Mouse (Mus musculus) lung, adult 2 months (tissue): Measurements from ENCODE around the gene Dlat. TPM values are rescaled to one million over a fixed set of nuclear protein-coding genes. Genes with fewer than 3 reads are reported as not detected.
"Not testable (repeated sequence)": the region's sequence is repeated elsewhere in the genome, so short reads cannot be mapped to it uniquely, and the experiment has no call there.

Experiments used
- DNase-seq: peaks from one replicate; pipeline ENCODE4 v3.0.0; 2022
- H3K4me1 ChIP-seq: fragments of 200-500 bp; 2 replicates; pipeline ENCODE4 v1.6.1; 2011; ENCODE audit warnings: low read length; ENCODE audit not compliant: control insufficient read depth, insufficient read depth
- H3K4me3 ChIP-seq: fragments of 200-500 bp; replicated peaks from 2 replicates; pipeline ENCODE3; 2011; ENCODE audit warnings: low read depth, mild to moderate bottlenecking, control low read depth, low read length; ENCODE audit errors: extremely low read depth
- CTCF ChIP-seq: fragments of 200-500 bp; IDR thresholded peaks from 2 replicates; pipeline ENCODE4 v1.5.1; 2011; ENCODE audit warnings: mild to moderate bottlenecking, low read length, control low read depth; ENCODE audit not compliant: insufficient read depth
- POLR2A ChIP-seq: fragments of 200-500 bp; IDR thresholded peaks from 2 replicates; pipeline ENCODE4 v1.6.1; 2011; ENCODE audit warnings: low read depth, mild to moderate bottlenecking, control low read depth, low read length, borderline replicate concordance; ENCODE audit errors: extremely low read depth
- WGBS: fragments of 180-500 bp; shearing (Covaris S2); methylation state at CpG from one replicate; pipeline ENCODE4 v1.1.7; 2018; 5-methylcytosine and 5-hydroxymethylcytosine counted together
- polyA plus RNA-seq: library from polyadenylated mRNA; depleted of rRNA; stranded (reverse); fragments of >200 nt; gene quantifications from 2 replicates; pipeline ENCODE4 v1.2.3, GENCODE M21; 2012

Dlat gene
- polyA plus RNA-seq, 1 experiment: 20.5 TPM

GRCm38 (mm10) chr9:50666442-50666841 is 6.9 kb upstream of the Dlat start:
- WGBS: 78% methylated on average over 6 of the region's 6 CpGs
- no peaks in the 10 kb centered on the region; the same call in 1 of the 2 replicates for H3K4me1 ChIP-seq
- no peak overlapping the region for H3K4me3 ChIP-seq
- no peak for DNase-seq
- no peak for TF ChIP-seq POLR2A
- TF ChIP-seq CTCF: no peak

GRCm38 (mm10) chr9:50664826-50665225 is 5.2 kb upstream of the Dlat start:
- WGBS: 84% methylated on average over 5 of the region's 5 CpGs

DNA sequence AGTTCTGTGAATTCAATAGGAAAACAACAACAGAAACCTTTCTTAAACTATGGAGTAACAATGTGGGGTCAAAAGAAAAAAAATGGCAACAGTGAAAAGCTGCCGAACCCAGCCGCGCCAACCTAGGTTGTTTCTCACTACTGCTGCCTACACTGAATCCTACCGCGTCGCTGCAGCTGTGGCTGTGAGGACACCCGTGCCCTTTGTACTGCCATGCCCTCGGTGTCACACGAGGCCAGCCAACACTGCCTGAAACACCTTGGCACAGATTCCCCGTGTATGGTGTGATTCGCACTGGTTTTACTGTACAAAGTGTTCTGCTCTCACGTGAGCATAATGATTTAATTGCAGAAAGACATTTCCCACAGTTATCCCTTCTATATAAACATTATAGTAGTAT is 851 bp upstream of the Dlat start:
- peaks cover 4% of the 10 kb centered on the region; the same call in 1 of the 2 replicates for H3K4me1 ChIP-seq
- WGBS: 12% methylated on average over 12 of the region's 12 CpGs
- no peak for DNase-seq
- peak overlapping the region; percentile 40 for H3K4me3 ChIP-seq
- TF ChIP-seq CTCF (no peak), POLR2A (no peak)

More at GRCm38 (mm10) chr9:50664826-50665225, 5.2 kb upstream of the Dlat start:
- Histone ChIP-seq H3K4me3 (no peak overlapping the region), H3K4me1 (0 out of 2 replicates have a peak, but pooled peaks cover 4% of the 10 kb centered on the region)
- no peak for DNase-seq
- TF ChIP-seq CTCF: no peak
- TF ChIP-seq POLR2A: no peak

GRCm38 (mm10) chr9:50658941-50659388 is 615 bp downstream of the Dlat start:
- TF ChIP-seq POLR2A (no peak), CTCF (no peak)
- Histone ChIP-seq H3K4me1 (peaks cover 4% of the 10 kb centered on the region; the same call in 1 of the 2 replicates), H3K4me3 (peak overlapping the region; percentile 99)
- no peak for DNase-seq
- WGBS: 1% methylated on average over 28 of the region's 28 CpGs

DNA sequence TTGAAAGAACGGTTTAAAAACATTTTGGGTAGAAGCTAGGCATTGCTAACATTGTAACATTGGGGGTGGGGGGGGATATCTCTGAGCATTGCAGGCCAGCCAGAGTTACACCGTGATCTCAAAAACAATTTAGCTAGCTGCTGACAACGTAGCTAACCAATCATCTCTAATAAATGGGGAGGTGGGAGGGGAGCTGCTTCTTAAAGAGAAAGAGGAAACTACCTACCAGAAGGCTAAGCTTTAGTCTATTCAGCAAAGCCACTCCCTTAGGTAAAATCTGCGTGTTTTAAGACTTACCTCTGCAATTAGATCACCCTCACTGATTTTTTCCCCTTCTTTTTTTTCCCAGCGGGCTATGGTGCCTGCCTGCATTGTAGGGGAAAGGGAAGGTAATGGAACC is 1.2 kb downstream of the Dlat start:
- H3K4me1 ChIP-seq: peaks cover 4% of the 10 kb centered on the region; the same call in 1 of the 2 replicates
- DNase-seq: no peak
- no peak overlapping the region for H3K4me3 ChIP-seq
- WGBS: 19% methylated on average over 5 of the region's 5 CpGs
- no peak for TF ChIP-seq CTCF

DNA sequence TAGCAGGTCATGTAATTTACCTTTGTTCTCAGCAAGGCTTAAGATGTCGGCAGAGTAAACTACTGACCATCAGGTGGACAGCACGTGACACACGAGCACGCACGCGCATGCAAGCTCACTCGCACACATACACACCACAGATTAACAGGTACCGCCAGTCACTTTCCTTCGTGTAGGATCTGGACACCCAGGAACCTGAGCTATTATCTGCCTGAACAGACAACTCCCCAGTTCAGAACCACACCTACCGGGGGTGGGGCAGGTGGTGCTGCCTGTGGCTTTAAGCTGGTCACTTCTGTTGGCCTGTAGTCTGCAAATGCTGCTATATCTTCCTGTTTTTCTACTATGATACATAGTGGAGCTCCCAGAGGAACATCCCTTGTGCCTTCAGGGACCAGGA is 9.1 kb downstream of the Dlat start:
- 96% methylated on average over 10 of the region's 10 CpGs for WGBS
- DNase-seq: no peak
- Histone ChIP-seq H3K4me1 (no peaks in the 10 kb centered on the region), H3K4me3 (no peak overlapping the region)
- TF ChIP-seq CTCF (no peak), POLR2A (no peak)

GRCm38 (mm10) chr9:50646826-50647370 is 12.7 kb downstream of the Dlat start:
- 76% methylated on average over 10 of the region's 10 CpGs for WGBS
- H3K4me3 ChIP-seq: no peak overlapping the region
- TF ChIP-seq CTCF (no peak), POLR2A (no peak)
- H3K4me1 ChIP-seq: no peaks in the 10 kb centered on the region
- no peak for DNase-seq

GRCm38 (mm10) chr9:50634270-50634669 is 25.3 kb downstream of the Dlat start:
- no peak for TF ChIP-seq POLR2A
- TF ChIP-seq CTCF: no peak
- Histone ChIP-seq H3K4me1 (no peaks in the 10 kb centered on the region), H3K4me3 (no peak overlapping the region)
- 94% methylated on average over 11 of the region's 11 CpGs for WGBS
- no peak for DNase-seq

DNA sequence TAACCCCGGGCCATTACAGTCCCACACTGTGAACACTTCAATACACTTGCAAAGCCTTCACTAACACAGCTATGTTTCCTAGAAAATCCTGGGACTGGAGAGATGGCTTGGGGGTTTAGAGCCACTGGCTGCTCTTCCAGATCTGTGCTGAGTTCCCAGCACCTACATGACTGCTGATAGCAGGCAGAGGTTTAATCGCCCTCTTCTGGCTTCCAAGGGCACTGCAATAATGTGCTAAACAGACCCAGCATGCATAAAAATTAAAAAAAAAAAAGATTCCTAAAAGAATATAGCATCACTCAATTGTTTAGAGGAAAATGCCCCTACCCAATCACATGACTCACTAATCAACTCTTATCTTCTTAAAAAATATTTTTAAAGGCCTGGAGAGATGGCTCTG is 26.5 kb downstream of the Dlat start:
- no peak for DNase-seq
- no peak for TF ChIP-seq POLR2A
- TF ChIP-seq CTCF: no peak

DNA sequence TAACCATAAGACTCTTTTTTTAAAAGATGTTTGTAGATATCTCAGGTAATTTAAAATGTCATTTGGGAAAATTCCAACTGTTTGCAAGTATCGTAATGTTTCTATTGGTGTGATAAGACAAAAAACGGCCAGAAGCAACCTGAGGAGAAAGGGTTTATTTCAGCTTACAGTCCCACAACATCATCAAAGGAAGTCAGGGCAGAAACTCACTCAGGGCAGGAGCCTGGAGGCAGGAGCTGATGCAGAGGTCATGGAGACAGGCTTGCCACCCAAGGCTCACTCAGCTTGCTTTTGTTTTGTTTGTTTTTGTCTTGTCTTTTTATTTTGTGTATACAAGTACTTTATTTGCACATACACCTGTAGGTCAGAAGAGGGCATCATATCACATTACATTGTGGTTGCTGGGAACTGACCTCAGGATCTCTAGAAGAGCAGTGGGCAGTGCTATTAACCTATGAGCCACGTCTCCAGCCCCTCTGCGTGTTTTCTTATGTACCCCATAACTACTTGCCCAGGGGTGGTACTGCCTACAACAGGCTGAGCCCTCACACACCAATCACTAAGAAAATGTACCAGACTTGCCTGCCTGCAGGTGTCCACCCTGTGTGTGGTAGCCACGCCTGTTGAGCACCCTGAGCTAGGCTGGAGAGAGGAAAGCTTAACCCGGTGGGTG is 27.4 kb downstream of the Dlat start:
- no peak overlapping the region for H3K4me3 ChIP-seq
- 86% methylated on average over 6 of the region's 6 CpGs for WGBS

More for the DNA sequence above, 26.5 kb downstream of the Dlat start:
- no peaks in the 10 kb centered on the region for H3K4me1 ChIP-seq
- WGBS: 59% methylated on average over 2 of the region's 2 CpGs
- no peak overlapping the region for H3K4me3 ChIP-seq

DNA sequence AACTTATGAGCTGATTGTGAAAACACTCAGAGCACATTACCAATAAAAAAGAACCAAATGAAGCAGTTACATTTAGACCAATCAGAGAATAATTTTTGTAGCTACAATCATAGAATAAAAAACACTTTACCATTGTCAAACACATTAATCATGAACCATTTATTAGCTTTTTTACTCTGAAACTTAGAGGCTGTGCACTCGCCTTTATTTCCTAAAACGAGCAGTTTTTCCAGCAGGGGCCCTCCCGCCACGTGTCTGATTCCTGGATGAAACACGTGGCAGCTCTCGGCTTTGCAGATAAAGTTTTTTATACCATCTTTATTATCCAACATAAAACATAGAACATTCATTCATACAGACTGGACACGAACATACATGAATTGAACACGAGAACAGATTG is 28.7 kb downstream of the Dlat start:
- DNase-seq, H3K4me3 ChIP-seq, H3K4me1 ChIP-seq: not testable (repeated sequence)
- 97% methylated on average over 6 of the region's 8 CpGs for WGBS

More for the DNA sequence above, 27.4 kb downstream of the Dlat start:
- H3K4me1 ChIP-seq: no peaks in the 10 kb centered on the region
- no peak for TF ChIP-seq CTCF
- no peak for TF ChIP-seq POLR2A
- DNase-seq: no peak
